Mouse (Mus musculus) forebrain, embryonic 15.5 days (tissue): ENCODE data around the gene Ap1ar. TPM values are rescaled to one million over a fixed set of nuclear protein-coding genes. Genes with fewer than 3 reads are reported as not detected.

ENCODE experiments used
- ATAC-seq: fragments of 200-750 bp; cut with Nextera tagmentation; replicated peaks from 2 replicates; pipeline ENCODE4 v1.8.0; 2017; ENCODE audit warnings: mild to moderate bottlenecking, moderate TSS enrichment, moderate library complexity
- H3K27ac ChIP-seq: fragments of 300-500 bp; sonication (generic); replicated peaks from 2 replicates; pipeline ENCODE4 v1.5.1; 2015; ENCODE audit warnings: mild to moderate bottlenecking, inconsistent platforms
- H3K27me3 ChIP-seq: fragments of 300-500 bp; sonication (generic); 2 replicates; pipeline ENCODE4 v1.6.1; 2015; ENCODE audit warnings: inconsistent platforms
- H3K36me3 ChIP-seq: fragments of 300-500 bp; sonication (generic); 2 replicates; pipeline ENCODE4 v1.6.1; 2015; ENCODE audit warnings: mild to moderate bottlenecking, inconsistent platforms
- H3K4me1 ChIP-seq: fragments of 300-500 bp; sonication (generic); 2 replicates; pipeline ENCODE4 v1.6.1; 2015; ENCODE audit warnings: inconsistent platforms
- H3K4me2 ChIP-seq: fragments of 300-500 bp; sonication (generic); replicated peaks from 2 replicates; pipeline ENCODE4 v1.6.1; 2015; ENCODE audit warnings: mild to moderate bottlenecking, inconsistent platforms
- H3K4me3 ChIP-seq: fragments of 300-500 bp; sonication (generic); 2 replicates; pipeline ENCODE4 v1.5.1; 2015; ENCODE audit warnings: mild to moderate bottlenecking, inconsistent platforms
- H3K9ac ChIP-seq: fragments of 300-500 bp; sonication (generic); replicated peaks from 2 replicates; pipeline ENCODE4 v1.6.1; 2015; ENCODE audit warnings: mild to moderate bottlenecking, inconsistent platforms
- H3K9me3 ChIP-seq: fragments of 300-500 bp; sonication (generic); 2 replicates; pipeline ENCODE4 v1.6.1; 2016; ENCODE audit warnings: inconsistent platforms
- WGBS: fragments of 180-500 bp; shearing (Covaris S2); methylation state at CpG from one replicate; pipeline ENCODE4 v1.1.7; 2015; ENCODE audit warnings: mixed read lengths; 5-methylcytosine and 5-hydroxymethylcytosine counted together
- polyA plus RNA-seq: library from polyadenylated mRNA; unstranded; fragments of >200 nt; fragmentation: Nextera tagmentation; extraction: Ambion mirVana; gene quantifications from 2 replicates; pipeline ENCODE4 v1.2.1, GENCODE M21; 2015

The Ap1ar gene
- polyA plus RNA-seq, 1 experiment from 2014 or later, result 89.2 TPM

- WGBS, result 20% methylated on average over 7 of the region's 7 CpGs
Observed at GRCm38 (mm10) chr3:127763076-127763612, 74.2 kb downstream of the Ap1ar start.

GRCm38 (mm10) chr3:127762403-127762802 lies 74.9 kb downstream of the Ap1ar start:
- Histone ChIP-seq H3K27me3 (peaks cover 3% of the 10 kb centered on the region; the same call in 1 of the 2 replicates), H3K27ac (no peak overlapping the region), H3K4me2 (no peak overlapping the region), H3K36me3 (no peaks in the 10 kb centered on the region), H3K4me1 (peaks cover 8% of the 10 kb centered on the region; the same call in 1 of the 2 replicates), H3K9ac (no peak overlapping the region), H3K9me3 (no peaks in the 10 kb centered on the region), H3K4me3 (no peak overlapping the region)
- 61% methylated on average over 8 of the region's 8 CpGs for WGBS
- no peak for ATAC-seq

More at GRCm38 (mm10) chr3:127763076-127763612, 74.2 kb downstream of the Ap1ar start:
- Histone ChIP-seq H3K27me3 (peaks cover 3% of the 10 kb centered on the region; the same call in 1 of the 2 replicates), H3K4me1 (peaks cover 6% of the 10 kb centered on the region; the same call in 1 of the 2 replicates), H3K4me3 (no peak overlapping the region), H3K27ac (no peak overlapping the region), H3K9ac (no peak overlapping the region), H3K4me2 (no peak overlapping the region), H3K36me3 (no peaks in the 10 kb centered on the region), H3K9me3 (no peaks in the 10 kb centered on the region)
- ATAC-seq, result peak; percentile 67; the same call in 1 of the 2 replicates

GRCm38 (mm10) chr3:127759212-127759611 lies 78.1 kb downstream of the Ap1ar start:
- Histone ChIP-seq H3K36me3 (no peaks in the 10 kb centered on the region), H3K4me2 (no peak overlapping the region), H3K4me1 (peaks cover 8% of the 10 kb centered on the region; the same call in 1 of the 2 replicates), H3K9me3 (no peaks in the 10 kb centered on the region), H3K9ac (no peak overlapping the region), H3K27ac (peak overlapping the region; percentile 71), H3K4me3 (no peak overlapping the region), H3K27me3 (peaks cover 3% of the 10 kb centered on the region; the same call in 1 of the 2 replicates)
- WGBS, result 11% methylated on average over 8 of the region's 8 CpGs
- peak; percentile 82 for ATAC-seq

GRCm38 (mm10) chr3:127758806-127759205 lies 78.5 kb downstream of the Ap1ar start:
- no peaks in the 10 kb centered on the region for H3K9me3 ChIP-seq
- peak overlapping the region; percentile 71 for H3K27ac ChIP-seq
- peaks cover 8% of the 10 kb centered on the region; the same call in 1 of the 2 replicates for H3K4me1 ChIP-seq
- peak; percentile 72 for ATAC-seq
- no peak overlapping the region for H3K4me2 ChIP-seq
- H3K36me3 ChIP-seq, result no peaks in the 10 kb centered on the region
- H3K9ac ChIP-seq, result no peak overlapping the region
- H3K27me3 ChIP-seq, result peaks cover 3% of the 10 kb centered on the region; the same call in 1 of the 2 replicates
- WGBS, result 41% methylated on average over 4 of the region's 4 CpGs
- H3K4me3 ChIP-seq, result no peak overlapping the region

- H3K9ac ChIP-seq, result no peak overlapping the region
- H3K4me1 ChIP-seq, result peaks cover 8% of the 10 kb centered on the region; the same call in 1 of the 2 replicates
- H3K4me2 ChIP-seq, result no peak overlapping the region
- H3K27me3 ChIP-seq, result peaks cover 3% of the 10 kb centered on the region; the same call in 1 of the 2 replicates
- no peaks in the 10 kb centered on the region for H3K36me3 ChIP-seq
- no peaks in the 10 kb centered on the region for H3K9me3 ChIP-seq
- no peak overlapping the region for H3K27ac ChIP-seq
- H3K4me3 ChIP-seq, result no peak overlapping the region
- no peak for ATAC-seq
Observed at GRCm38 (mm10) chr3:127757886-127758301, 79.4 kb downstream of the Ap1ar start.

Other genes starting within 250 kb of the Ap1ar start
- gene Neurog2, start 204.4 kb downstream of the Ap1ar start, polyA plus RNA-seq, result 89.7 and 111 TPM in 2 replicates
- gene Alpk1, start 57.0 kb downstream of the Ap1ar start, polyA plus RNA-seq, result 0.78 and 1.0 TPM in 2 replicates
- 4.8 and 5.5 TPM in 2 replicates for gene Tifa, start 47.7 kb downstream of the Ap1ar start, polyA plus RNA-seq
- gene Fam241a, start 58.8 kb upstream of the Ap1ar start, polyA plus RNA-seq, result 10.0 and 10.7 TPM in 2 replicates